Mouse (Mus musculus): ENCODE data around the gene Col13a1. TPM values are rescaled to one million over a fixed set of nuclear protein-coding genes. Genes with fewer than 3 reads are reported as not detected.
A peak's percentile ranks its signal among the peaks of the same experiment; 100 is the strongest.

The Col13a1 gene
- polyA plus RNA-seq, 1 experiment from 2014 or later: 4.4 TPM

GRCm38 (mm10) chr10:61965386-61965841 lies 13.5 kb downstream of the Col13a1 start:
- Histone ChIP-seq H3K27ac (replicated peaks) (no peak overlapping the region), H3K4me2 (replicated peaks) (no peak overlapping the region), H3K9me3 (no peaks in the 10 kb centered on the region), H3K4me1 (peaks cover 4% of the 10 kb centered on the region; the same call in 1 of the 2 replicates), H3K4me3 (no peak overlapping the region), H3K9ac (replicated peaks) (no peak overlapping the region), H3K27me3 (no peaks in the 10 kb centered on the region), H3K36me3 (no peaks in the 10 kb centered on the region)
- ATAC-seq (ENCODE audit: low FRiP score, low read depth): no peak
- 34% methylated on average over 7 of the region's 7 CpGs for WGBS

DNA sequence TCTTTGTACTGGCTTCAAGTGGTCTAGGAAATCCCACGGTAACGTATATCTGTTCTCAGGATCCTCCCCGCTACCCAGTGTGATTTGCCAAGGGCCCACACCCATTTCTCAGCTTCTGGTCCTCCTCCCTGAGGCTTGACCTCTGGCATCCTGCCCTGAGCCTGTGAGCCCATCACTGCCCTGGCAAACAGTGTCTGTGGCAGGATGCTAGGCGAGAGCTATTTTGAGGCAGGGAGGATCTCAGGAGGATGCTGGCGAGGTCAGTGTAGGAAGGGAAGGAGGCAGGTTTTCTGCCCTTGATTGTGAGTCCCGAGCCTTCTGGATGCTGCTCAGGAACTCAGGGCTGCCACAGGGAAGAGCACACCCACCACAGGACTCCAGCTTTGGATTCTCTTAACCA lies 22.2 kb downstream of the Col13a1 start:
- no peaks in the 10 kb centered on the region for H3K9me3 ChIP-seq
- H3K4me3 ChIP-seq: no peak overlapping the region
- no peaks in the 10 kb centered on the region for H3K4me1 ChIP-seq
- no peak overlapping the region for H3K4me2 ChIP-seq (replicated peaks)
- H3K27ac ChIP-seq (replicated peaks): no peak overlapping the region
- H3K36me3 ChIP-seq: no peaks in the 10 kb centered on the region
- WGBS: 81% methylated on average over 6 of the region's 6 CpGs
- no peak overlapping the region for H3K9ac ChIP-seq (replicated peaks)
- no peak for ATAC-seq (ENCODE audit: low FRiP score, low read depth)
- no peaks in the 10 kb centered on the region for H3K27me3 ChIP-seq

DNA sequence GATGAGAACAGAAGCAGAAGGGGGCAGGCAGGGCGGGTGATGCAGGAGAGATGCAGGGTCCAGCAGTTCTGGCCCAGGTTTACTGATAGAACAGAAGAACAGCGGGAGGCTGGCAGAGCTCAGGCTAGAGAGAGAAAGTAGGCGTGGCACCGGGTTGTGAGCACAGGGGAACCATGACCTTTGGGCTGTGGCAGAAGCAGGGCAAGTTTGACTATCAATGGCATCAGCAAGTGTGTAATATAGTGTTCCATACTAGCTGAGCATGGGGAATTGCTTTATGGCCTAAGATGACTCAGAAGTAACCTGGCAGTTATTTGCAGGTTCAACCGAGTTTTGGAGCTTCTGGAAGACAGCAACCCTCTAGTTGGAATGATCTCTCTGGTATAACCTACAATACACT lies 25.0 kb downstream of the Col13a1 start:
- no peak overlapping the region for H3K9ac ChIP-seq (replicated peaks)
- H3K27ac ChIP-seq (replicated peaks): no peak overlapping the region
- no peaks in the 10 kb centered on the region for H3K4me1 ChIP-seq
- H3K4me2 ChIP-seq (replicated peaks): no peak overlapping the region
- 49% methylated on average over 5 of the region's 5 CpGs for WGBS
- H3K9me3 ChIP-seq: no peaks in the 10 kb centered on the region
- no peaks in the 10 kb centered on the region for H3K27me3 ChIP-seq
- no peak for ATAC-seq (ENCODE audit: low FRiP score, low read depth)
- H3K4me3 ChIP-seq: no peak overlapping the region
- H3K36me3 ChIP-seq: no peaks in the 10 kb centered on the region

DNA sequence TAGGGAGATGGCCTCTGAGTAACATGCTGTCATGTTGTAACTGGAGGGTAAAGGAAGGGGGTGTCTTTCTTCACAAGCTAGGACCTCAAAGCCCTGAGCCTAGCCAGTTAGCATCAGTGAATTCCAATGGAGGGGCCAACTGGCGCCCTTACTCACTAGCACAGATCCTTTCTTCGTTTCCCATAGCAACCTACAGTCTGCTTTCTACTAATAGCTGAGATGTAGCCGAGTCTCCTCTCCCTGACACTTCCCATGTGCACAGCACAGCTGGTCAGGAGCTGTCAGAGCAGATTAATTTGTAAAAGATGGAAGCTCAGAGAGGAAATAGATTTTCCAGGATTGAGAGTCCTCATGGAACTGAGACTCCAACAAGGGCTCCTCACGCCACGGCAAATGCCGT lies 29.4 kb downstream of the Col13a1 start:
- no peaks in the 10 kb centered on the region for H3K27me3 ChIP-seq
- no peaks in the 10 kb centered on the region for H3K4me1 ChIP-seq
- no peaks in the 10 kb centered on the region for H3K36me3 ChIP-seq
- H3K4me2 ChIP-seq (replicated peaks): no peak overlapping the region
- H3K27ac ChIP-seq (replicated peaks): no peak overlapping the region
- WGBS: 55% methylated on average over 6 of the region's 6 CpGs
- no peak for ATAC-seq (ENCODE audit: low FRiP score, low read depth)
- H3K9ac ChIP-seq (replicated peaks): no peak overlapping the region
- no peak overlapping the region for H3K4me3 ChIP-seq
- H3K9me3 ChIP-seq: no peaks in the 10 kb centered on the region

DNA sequence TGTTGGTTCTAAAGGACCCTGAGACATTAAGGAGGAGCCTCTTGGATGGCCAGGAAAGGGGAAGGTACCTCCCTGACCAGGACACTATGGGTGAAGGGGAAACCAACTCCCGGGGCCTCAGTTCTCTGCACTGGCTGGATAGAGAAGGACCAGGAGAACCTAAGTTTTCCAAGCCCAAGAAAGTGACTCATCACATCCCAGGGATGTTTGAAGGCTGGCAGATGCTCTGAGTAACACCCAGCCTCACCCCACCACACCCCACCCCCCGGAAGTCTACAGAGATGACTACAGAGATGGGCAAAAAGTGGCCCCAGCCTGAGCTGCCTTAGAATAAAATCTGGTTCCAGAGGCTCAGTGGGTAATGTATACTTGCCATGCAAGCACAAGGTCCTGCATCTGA lies 34.5 kb downstream of the Col13a1 start:
- no peak overlapping the region for H3K4me3 ChIP-seq
- no peaks in the 10 kb centered on the region for H3K36me3 ChIP-seq
- peaks cover 5% of the 10 kb centered on the region; the same call in 1 of the 2 replicates for H3K27me3 ChIP-seq
- H3K4me1 ChIP-seq: 0 out of 2 replicates have a peak, but pooled peaks cover 3% of the 10 kb centered on the region
- H3K4me2 ChIP-seq (replicated peaks): no peak overlapping the region
- no peaks in the 10 kb centered on the region for H3K9me3 ChIP-seq
- no peak overlapping the region for H3K9ac ChIP-seq (replicated peaks)
- 94% methylated on average over 2 of the region's 2 CpGs for WGBS
- no peak overlapping the region for H3K27ac ChIP-seq (replicated peaks)
- no peak for ATAC-seq (ENCODE audit: low FRiP score, low read depth)

- Histone ChIP-seq H3K4me3 (no peak overlapping the region), H3K27ac (replicated peaks) (no peak overlapping the region), H3K27me3 (peaks cover 9% of the 10 kb centered on the region; the same call in 1 of the 2 replicates), H3K36me3 (no peaks in the 10 kb centered on the region), H3K9ac (replicated peaks) (no peak overlapping the region), H3K9me3 (no peaks in the 10 kb centered on the region), H3K4me1 (0 out of 2 replicates have a peak, but pooled peaks cover 3% of the 10 kb centered on the region), H3K4me2 (replicated peaks) (no peak overlapping the region)
- ATAC-seq (ENCODE audit: low FRiP score, low read depth): no peak
- 73% methylated on average over 10 of the region's 10 CpGs for WGBS
Observed at GRCm38 (mm10) chr10:61943480-61943879, 35.4 kb downstream of the Col13a1 start.

- 0 out of 2 replicates have a peak, but pooled peaks cover 3% of the 10 kb centered on the region for H3K4me1 ChIP-seq
- ATAC-seq (ENCODE audit: low FRiP score, low read depth): no peak
- H3K9me3 ChIP-seq: no peaks in the 10 kb centered on the region
- peaks cover 10% of the 10 kb centered on the region for H3K27me3 ChIP-seq
- H3K4me3 ChIP-seq: no peak overlapping the region
- H3K9ac ChIP-seq (replicated peaks): no peak overlapping the region
- H3K36me3 ChIP-seq: no peaks in the 10 kb centered on the region
- whole genome bisulfite sequencing: 71% methylated on average over 2 of the region's 2 CpGs
- H3K27ac ChIP-seq (replicated peaks): no peak overlapping the region
- H3K4me2 ChIP-seq (replicated peaks): no peak overlapping the region
Observed at GRCm38 (mm10) chr10:61942719-61943118, 36.2 kb downstream of the Col13a1 start.

GRCm38 (mm10) chr10:61936211-61937121 lies 42.4 kb downstream of the Col13a1 start:
- Histone ChIP-seq H3K9ac (replicated peaks) (no peak overlapping the region), H3K4me2 (replicated peaks) (peak overlapping the region; percentile 39), H3K9me3 (no peaks in the 10 kb centered on the region), H3K27ac (replicated peaks) (no peak overlapping the region), H3K4me3 (peak overlapping the region; percentile 15), H3K36me3 (no peaks in the 10 kb centered on the region), H3K27me3 (peaks cover 43% of the 10 kb centered on the region), H3K4me1 (peaks cover 14% of the 10 kb centered on the region)
- ATAC-seq (ENCODE audit: low FRiP score, low read depth): no peak
- 2% methylated on average over 28 of the region's 28 CpGs for WGBS

DNA sequence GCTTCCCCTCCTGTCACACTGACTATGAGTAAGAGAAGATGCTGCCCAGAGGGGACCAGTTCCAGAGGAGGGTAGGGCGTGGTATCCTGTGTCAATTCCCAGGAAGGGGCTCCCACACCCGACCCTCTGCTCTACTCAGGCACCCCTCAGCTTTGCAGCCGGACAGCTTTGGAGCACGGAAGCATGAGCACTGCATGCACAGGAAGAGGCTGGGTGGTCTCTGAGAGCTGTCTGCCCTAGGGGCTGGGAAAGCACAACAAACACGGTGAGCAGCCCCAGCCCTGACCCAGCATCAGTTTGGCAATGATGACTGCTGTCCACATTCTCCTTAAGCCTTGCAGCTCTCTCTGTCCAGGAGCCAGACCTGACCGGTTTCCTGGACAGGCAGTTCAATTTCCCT lies 47.2 kb downstream of the Col13a1 start:
- WGBS: 65% methylated on average over 6 of the region's 6 CpGs
- peaks cover 30% of the 10 kb centered on the region for H3K27me3 ChIP-seq

GRCm38 (mm10) chr10:61929901-61930300 lies 49.0 kb downstream of the Col13a1 start:
- no peak for ATAC-seq (ENCODE audit: low FRiP score, low read depth)
- no peak overlapping the region for H3K27ac ChIP-seq (replicated peaks)
- H3K9me3 ChIP-seq: no peaks in the 10 kb centered on the region
- no peak overlapping the region for H3K4me2 ChIP-seq (replicated peaks)
- no peaks in the 10 kb centered on the region for H3K36me3 ChIP-seq
- H3K4me1 ChIP-seq: peaks cover 11% of the 10 kb centered on the region
- no peak overlapping the region for H3K4me3 ChIP-seq
- WGBS: 79% methylated on average over 6 of the region's 6 CpGs
- no peak overlapping the region for H3K9ac ChIP-seq (replicated peaks)
- peaks cover 13% of the 10 kb centered on the region; the same call in 1 of the 2 replicates for H3K27me3 ChIP-seq

More for the DNA sequence above, 47.2 kb downstream of the Col13a1 start:
- H3K27ac ChIP-seq (replicated peaks): no peak overlapping the region
- no peaks in the 10 kb centered on the region for H3K9me3 ChIP-seq
- H3K4me3 ChIP-seq: no peak overlapping the region
- H3K4me1 ChIP-seq: peaks cover 18% of the 10 kb centered on the region
- H3K9ac ChIP-seq (replicated peaks): no peak overlapping the region
- H3K4me2 ChIP-seq (replicated peaks): no peak overlapping the region
- H3K36me3 ChIP-seq: no peaks in the 10 kb centered on the region
- no peak for ATAC-seq (ENCODE audit: low FRiP score, low read depth)

GRCm38 (mm10) chr10:61928725-61929651 lies 49.9 kb downstream of the Col13a1 start:
- WGBS: 13% methylated on average over 24 of the region's 24 CpGs
- Histone ChIP-seq H3K27ac (replicated peaks) (no peak overlapping the region), H3K27me3 (0 out of 2 replicates have a peak, but pooled peaks cover 8% of the 10 kb centered on the region), H3K36me3 (no peaks in the 10 kb centered on the region), H3K4me3 (peak overlapping the region; percentile 10; the same call in 1 of the 2 replicates), H3K4me2 (replicated peaks) (peak overlapping the region; percentile 29), H3K9ac (replicated peaks) (peak overlapping the region; percentile 34; the same call in 1 of the 2 replicates), H3K9me3 (no peaks in the 10 kb centered on the region), H3K4me1 (peaks cover 11% of the 10 kb centered on the region)
- peak; percentile 63 for ATAC-seq (ENCODE audit: low FRiP score, low read depth)
